Mouse (Mus musculus) brain, adult 2 months (tissue): ENCODE measurements around the gene P4ha2.
A peak's percentile ranks its signal among the peaks of the same experiment; 100 is the strongest.

Experiments
- DNase-seq: peaks from one replicate; pipeline ENCODE4 v3.0.0; 2011; ENCODE audit warnings: low read depth, low spot score

Gene P4ha2

DNA sequence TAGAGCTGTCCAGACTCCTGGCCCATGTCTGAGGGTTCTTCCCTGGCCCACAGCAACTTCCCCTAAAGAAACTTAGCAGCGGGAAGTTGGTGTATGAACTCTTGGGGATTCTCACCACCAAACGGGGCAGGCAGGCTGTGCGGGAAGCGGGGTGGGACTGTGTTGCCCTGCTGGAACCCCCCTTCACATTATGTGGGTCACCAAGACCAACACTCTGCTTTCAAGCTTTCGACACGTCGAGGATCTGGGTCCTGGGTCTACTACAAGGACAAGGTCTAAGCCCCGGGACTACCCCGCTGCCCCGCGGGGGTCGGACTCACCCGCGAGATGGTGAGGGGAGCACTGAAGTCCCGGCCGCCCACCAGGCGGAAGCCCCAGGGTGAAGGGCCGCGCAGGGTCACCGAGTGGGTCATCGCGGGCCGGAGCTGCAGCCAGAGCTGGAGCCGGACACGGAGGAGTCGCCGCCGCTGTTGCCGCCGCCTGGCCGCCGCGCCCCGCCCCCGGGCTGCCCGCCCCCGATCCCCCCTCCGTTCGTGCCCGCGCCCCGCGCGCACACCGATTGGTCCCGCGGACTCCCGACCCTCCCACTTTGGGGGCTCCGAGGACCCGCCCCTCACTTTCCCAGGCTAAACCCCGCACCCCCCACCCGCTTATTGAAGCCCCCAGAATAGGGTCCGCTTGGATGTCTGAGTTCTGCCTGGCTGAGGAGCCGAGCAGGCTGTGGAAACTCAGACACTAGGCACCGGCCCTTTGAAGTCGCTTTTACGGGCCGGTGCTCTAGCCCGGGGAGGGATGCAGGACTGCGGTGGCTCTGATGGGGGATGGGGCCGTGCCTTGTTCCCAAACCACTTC lies 31.1 kb upstream of the P4ha2 start, which contains the start of gene Pdlim4:
TSS of gene Pdlim4 (minus strand) at position 495 of the 852 bp plus-strand sequence.
- DNase-seq, result no peak

DNA sequence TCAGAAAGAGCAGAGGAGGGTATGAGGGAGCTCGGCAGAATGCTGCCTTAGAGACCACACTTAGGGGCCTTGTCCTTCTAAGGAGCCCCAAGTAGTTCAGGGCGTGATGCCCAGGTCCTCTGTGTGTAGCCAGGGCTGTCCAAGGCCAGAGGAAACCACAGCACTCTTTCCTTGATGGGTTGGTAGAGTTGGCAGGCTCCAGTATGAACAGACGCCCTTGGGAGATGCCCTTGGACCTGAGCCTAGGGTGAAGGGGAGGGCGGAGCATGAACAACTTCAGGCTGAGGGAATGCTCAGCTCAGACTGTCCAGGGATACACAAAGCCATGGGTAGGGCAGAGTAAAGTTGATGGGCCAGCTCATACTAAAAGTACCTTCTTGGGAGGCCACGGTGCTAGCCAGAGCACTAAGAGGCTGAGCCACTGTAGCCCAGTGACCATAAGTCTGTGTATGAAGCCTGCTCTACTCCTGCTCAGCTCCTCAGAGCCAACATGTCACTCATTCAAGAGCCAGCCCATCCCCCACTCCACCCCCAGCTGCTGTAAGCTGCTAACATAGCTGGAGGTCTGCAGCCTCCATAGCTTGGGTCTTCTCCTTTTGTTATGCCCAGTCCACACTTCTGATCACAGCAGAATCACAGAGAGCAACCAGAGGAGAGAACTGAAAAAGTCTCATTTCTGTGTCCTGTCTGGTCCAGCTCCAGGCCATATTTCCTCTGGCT lies 28.0 kb upstream of the P4ha2 start:
- DNase-seq, result peak; percentile 71

GRCm38 (mm10) chr11:54073291-54073690 lies 26.6 kb upstream of the P4ha2 start:
- DNase-seq, result no peak

GRCm38 (mm10) chr11:54075353-54075752 lies 24.5 kb upstream of the P4ha2 start:
- DNase-seq, result no peak

DNA sequence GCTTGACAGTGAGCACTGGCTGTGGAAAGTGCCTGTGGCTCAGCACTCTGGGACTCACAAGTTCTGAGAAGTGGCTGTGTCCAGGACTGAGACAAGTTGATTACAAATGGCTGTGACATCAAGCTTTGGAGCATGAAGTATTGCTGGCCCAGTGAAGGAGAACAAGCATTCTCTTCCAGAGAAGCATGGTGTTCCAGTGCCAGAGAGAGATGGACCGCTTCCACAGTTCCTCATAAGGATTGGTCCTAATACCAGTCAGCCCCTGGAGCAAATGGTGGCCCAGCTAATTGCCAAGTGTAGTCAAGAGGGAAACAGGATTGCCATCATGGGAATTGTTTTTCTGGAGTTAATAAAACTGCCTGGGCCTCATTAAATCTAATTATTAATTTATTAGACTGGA lies 23.8 kb upstream of the P4ha2 start:
- DNase-seq, result no peak

DNA sequence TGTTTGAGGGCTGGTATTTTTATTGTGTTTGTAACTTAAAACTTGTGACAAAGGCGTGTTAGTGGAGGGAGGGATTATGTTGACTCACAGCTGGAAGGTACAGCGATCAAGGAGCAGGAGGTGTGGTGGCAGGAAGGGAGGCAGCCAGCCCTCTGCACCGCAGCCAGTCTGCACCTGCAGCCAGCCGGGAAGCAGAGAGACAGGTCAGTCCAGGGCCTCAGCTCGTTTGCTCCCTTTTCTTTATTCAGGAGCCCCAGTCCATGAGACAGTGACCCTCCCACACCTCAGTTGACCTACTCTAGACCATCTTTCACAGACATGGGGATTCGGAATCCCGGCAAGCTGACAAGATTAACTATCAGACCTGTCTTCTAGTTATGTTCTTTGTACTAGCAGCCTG lies 19.5 kb upstream of the P4ha2 start:
- DNase-seq, result no peak

DNA sequence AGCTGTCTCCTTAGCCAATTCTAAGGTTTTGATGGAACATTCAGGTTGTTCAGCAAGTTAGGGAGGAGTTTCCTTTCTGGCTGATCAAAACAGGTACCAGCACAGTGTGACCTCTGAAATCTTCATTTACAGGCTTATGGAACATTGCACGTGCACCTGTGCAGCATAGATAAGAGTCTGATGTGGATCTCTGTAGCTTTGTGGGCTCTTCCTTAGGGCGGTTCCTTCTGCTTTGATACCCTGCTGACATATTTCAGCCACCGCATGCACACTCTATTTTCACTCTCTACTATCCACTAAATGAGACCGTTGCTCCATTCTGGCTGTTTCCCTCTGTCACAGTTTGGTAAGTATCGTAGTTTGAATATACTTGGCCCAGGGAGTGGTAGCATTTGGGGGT lies 17.2 kb upstream of the P4ha2 start:
- DNase-seq, result no peak

GRCm38 (mm10) chr11:54084976-54085375 lies 14.9 kb upstream of the P4ha2 start:
- peak; percentile 56 for DNase-seq

DNA sequence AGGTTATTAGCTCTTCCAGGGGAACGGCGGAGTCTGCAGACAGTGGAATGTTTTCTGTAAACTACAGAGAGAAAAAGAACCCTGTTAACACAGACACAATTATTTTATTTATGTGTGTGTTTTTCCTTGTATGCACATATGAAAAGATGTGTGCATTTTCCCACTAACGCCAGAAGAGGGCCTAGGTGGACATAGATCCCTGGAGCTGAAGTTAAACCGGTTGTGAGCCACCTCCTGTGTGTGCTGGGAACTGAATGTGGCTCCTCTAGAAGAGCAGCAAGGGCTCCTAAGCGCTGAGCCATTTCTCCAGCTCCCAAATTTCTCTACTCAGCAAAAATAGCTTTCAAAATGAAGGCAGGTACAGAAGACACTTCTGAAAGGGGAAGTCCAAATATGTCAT lies 14.1 kb upstream of the P4ha2 start:
- no peak for DNase-seq

- DNase-seq, result peak; percentile 63
These were observed 11.5 kb upstream of the P4ha2 start for GRCm38 (mm10) chr11:54088253-54088946.

GRCm38 (mm10) chr11:54088947-54089317 lies 11.0 kb upstream of the P4ha2 start:
- peak; percentile 73 for DNase-seq

- DNase-seq, result no peak
These were observed 9.6 kb upstream of the P4ha2 start for GRCm38 (mm10) chr11:54090091-54090879.

- peak; percentile 60 for DNase-seq
These were observed 8.2 kb upstream of the P4ha2 start for GRCm38 (mm10) chr11:54091726-54092125.

GRCm38 (mm10) chr11:54092188-54092587 lies 7.7 kb upstream of the P4ha2 start:
- no peak for DNase-seq

GRCm38 (mm10) chr11:54093000-54093399 lies 6.9 kb upstream of the P4ha2 start:
- DNase-seq, result peak; percentile 76

- DNase-seq, result peak; percentile 81
These were observed 1.0 kb downstream of the P4ha2 start for GRCm38 (mm10) chr11:54100692-54101591.

GRCm38 (mm10) chr11:54101701-54102100 lies 1.8 kb downstream of the P4ha2 start:
- DNase-seq, result no peak

DNA sequence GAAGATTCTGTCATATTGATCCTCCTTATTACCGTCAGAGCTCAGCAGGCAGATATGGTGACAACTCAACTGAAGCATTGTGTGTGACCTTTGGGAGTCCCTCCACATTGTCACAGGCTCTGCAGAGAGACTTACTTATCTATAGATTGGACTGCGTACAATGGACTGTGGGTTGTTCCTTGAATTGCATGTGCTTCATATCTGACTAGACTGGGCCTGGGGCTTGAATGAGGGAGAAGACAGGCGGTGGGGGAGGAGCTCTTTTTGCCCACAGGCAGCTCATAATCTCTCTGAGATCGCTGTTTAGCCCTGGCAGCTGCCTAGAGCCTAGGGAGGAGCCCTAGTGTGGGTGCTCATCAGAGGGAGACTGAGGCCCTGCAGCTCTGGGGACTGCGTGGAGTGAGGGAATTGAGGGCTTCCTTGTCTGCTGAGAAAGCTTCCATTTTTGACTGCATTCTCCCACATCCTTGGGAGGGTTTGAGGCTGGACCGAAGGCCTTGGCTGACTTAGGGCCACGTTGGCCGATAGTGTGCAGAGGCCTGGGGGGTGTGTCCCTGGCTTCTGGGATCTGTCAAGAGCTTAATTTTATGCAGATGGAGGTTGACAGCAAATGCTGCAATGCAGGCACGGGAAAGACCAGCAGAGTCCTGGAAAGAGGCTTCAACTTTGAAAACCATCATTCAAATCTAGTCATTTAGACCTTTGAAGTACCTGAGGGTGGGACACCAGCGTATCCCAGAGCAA lies 3.0 kb downstream of the P4ha2 start:
- DNase-seq, result no peak

DNA sequence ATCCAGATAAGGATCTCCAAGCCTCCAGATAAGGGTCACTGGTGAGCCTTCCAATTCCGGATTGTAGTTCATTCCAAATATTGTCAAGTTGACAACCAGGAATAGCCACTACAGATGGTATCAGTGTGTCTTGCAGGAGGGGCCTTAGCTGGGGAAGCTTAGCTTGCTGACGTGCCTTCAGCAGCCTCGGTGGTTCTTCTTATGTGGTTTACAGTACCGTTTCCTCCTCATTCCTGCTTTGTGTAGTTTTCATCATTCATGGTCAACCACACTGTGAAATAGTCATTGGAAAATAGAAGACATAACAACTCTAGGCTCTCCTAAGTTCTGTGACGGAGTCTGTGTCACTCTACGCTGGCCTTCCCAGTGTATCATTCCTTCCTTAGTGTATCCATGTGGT lies 5.1 kb downstream of the P4ha2 start:
- no peak for DNase-seq

DNA sequence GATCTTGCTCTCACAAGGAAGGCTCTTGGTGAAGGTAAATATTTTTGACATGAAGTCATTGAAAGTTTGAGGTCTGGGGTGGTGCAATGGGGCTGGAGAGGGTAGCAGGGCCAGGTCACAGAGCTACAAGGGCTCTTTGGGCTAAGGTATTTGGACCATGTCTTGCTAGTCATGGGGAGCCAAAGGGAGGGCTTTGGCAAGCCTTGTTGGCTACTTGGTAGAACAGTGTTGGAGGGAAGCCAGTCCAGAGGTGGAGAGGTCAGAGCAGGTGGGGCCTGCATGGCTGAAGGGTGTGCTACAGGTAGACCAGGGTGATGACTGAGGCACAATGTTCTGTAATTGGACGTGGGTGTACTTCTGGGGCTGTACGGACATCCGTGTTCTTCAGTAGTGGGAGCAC lies 6.8 kb downstream of the P4ha2 start:
- DNase-seq, result no peak
